Mouse (Mus musculus) kidney, postnatal 10 days (tissue): ENCODE measurements around the gene Il12rb1.
A peak's percentile ranks its signal among the peaks of the same experiment; 100 is the strongest.
"Not testable (repeated sequence)": the region's sequence is repeated elsewhere in the genome, so short reads cannot be mapped to it uniquely, and the experiment has no call there.

Source experiments
- DNase-seq: peaks from one replicate; pipeline ENCODE4 v3.0.0; 2021; ENCODE audit warnings: mixed read lengths

Il12rb1 gene

DNA sequence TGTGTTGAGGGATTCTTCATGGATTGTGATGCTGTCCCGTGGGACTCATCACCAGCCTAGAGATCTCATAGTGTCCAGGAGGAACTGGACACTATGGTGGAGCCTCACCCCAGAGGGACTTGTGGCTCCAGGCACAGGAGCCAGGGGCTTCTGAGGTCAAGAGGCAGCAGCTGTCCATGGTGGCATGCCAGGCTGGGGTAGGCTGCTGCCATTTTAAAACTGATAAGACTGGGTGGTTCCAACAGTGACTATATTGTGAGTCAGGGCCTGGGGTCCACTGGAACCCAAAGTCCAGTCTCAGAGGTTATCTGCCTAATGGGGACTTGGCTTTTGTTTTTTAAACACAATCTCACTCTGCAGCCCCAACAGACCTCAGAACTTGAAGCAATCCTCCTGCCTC lies 6.4 kb upstream of the Il12rb1 start:
- no peak for DNase-seq

DNA sequence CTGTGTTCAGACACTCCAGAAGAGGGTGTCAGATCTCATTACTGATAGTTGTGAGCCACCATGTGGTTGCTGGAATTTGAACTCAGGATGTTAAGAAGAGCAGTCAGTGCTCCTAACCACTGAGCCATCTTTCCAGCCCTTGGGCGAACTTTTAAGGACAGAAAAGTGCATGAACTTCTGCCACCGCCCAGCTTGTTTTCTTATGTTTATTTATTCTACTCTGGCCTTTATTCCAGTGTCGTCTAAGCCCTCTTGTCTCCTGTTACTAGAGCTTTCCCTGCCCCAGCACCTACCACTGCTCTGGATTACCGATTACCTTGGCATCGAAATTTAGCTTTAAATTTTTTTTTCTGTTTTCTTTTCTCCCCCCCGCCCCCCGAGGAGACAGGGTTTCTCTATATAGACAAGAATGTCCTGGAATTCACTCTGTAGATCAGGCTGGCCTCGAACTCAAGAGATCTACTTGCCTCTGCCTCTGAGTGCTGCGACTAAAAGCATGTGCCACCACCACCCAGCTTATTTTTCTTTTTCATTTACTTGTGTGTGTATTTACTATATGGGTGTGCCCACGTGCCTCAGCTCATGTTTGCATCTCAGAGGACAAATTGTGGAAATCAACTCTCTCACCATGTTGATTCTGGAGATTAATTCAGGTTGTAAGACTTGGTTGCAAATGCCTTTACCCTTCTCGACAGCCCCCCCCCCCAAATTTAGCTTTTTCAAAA lies 5.3 kb upstream of the Il12rb1 start:
- no peak for DNase-seq

DNA sequence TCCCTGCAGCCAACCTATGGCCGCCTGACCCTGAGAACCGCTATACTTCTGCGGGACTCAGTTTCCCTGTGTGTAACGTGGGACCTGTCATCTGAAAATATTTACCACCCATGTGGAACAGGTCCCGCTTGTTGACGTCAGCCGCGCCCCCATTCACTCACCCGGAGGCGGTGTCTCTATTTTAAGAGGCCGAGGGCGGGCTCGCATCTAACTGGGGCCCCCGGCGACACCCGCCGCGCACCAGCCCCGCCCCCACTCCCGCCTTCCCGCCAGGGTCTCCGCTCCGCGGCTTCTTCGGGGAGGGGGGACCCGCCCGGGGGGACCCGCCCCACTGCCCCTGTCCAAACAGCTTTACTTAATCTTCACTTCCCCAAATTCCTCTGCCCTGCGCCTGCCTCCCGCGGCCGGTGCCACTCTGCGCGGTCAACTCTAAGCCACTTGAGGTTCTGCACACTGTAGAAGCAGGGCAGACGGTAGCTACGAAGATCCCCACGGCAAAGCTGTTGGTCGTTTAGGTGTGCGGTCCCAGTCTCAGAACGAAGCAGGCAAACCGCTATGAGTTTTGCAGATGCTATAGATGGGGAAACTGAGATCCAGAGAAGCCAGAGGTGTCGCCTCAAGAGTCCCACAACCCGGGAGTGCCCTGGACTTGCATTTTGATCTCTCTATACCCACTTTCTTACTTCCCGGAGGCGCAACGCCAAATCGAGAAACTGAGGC lies 4.3 kb upstream of the Il12rb1 start:
- peak; percentile 59 for DNase-seq

DNA sequence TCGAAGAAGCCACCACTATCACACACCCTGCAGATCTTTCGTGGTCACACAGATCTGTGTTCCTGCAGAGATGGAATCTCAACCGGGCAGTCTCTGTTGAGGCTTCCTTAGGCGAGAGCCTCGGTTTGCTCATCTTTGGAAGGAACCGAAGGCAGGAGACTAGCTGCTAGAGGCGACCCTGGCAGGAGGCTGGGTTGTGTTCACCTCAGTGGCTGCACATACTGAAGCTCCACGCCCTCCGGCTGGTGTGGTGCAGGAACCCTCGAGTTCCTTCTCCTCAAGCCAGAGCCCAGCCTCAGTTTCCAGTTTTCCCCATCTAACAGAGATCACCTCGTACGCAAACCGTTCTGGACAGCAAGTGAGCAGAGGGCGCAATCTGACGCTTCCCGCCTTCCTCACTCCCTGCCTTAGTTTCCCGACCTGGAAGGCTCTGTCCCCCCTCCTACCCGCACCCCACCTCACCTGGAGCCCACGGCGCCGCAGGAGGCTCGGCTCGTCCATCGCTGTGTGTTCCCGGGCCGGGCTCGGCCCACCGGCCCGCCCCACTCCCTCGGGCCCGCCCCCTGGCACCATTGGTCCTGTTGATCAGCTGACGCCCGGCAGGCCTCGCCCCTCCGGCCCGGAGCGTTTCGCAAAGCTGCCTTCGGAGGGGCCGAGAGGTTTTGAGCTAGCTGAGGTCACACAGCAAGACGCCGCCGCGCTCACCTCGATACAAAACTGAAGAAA lies 3.6 kb upstream of the Il12rb1 start, which contains the start of gene Mast3:
Gene Mast3, minus strand, starts transcription at position 574 of the 726 bp plus-strand sequence.
- DNase-seq, result peak; percentile 94

DNA sequence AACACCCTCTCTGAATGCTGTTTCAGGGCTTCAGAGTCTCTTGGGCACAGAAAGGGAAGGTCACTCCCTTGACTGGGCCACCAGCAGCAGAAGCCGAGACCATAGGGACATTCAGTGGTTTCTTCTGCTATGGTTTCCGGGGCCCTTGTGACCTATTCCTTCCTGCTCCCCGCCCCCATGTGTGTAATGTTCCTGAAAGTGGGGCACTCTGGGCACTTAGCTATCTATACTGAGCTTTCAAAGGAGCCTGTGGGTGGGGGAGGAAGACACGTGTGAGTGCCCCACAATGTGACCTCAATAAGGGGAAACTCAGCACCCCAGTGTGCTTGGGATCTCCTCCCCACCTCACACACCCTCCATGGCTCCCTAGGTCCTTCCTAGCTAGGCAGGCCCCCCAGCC lies 1.7 kb upstream of the Il12rb1 start:
- DNase-seq, result no peak

DNA sequence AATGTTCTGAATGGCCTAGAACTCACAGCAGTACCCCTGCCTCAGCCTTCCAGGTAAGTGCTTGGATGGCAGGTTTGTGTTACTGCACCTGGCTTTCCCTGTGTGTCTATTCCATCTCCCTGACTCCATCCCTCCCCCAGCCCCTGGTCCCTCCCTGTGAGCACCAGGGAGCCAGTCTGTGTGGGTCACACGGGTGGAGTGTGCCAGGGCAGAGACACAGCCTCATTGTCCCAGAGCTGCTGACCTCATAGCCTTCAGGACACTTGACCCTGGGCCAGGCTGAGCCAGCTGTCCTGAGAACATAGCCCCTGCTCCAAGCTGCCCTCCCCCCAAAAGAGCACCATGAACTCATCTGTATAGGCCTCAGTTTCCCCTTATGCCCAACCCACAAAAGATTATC lies 945 bp upstream of the Il12rb1 start:
- DNase-seq, result no peak

DNA sequence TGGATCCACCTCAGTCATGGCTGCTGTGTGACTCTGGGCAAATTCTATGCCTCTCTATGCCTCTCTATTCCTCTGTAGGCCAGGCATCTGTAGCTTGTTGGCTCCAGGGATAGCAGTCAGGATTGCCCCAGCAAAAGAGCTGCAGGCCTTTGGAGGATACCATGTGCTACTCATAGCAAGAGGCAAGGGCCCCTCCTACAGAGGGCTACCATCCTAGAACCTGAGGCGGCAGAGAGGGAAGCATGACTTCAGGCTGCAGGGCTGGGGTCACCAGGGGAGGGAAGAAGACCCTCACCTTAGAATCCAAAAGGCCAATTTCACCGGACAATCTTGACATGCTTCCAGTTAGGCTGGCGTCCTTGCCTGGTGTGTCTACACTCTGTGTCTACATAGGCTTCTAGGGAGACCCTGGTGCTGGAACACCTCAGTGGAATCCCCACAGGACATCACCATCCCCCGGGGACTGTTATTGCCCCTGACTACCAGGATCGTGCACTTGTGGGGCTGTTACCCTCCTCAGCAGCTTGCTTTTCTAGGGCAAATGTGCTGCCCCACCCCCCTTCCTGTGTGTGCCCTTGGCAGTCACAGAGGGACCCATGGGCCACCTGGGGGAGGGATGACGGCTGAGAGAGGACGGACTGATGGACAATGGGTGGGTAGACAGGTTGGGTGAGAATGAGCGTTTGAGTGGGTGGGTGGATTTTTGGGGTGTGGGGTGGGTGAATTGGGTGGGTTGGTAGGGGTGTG lies 879 bp downstream of the Il12rb1 start:
- DNase-seq, result no peak

DNA sequence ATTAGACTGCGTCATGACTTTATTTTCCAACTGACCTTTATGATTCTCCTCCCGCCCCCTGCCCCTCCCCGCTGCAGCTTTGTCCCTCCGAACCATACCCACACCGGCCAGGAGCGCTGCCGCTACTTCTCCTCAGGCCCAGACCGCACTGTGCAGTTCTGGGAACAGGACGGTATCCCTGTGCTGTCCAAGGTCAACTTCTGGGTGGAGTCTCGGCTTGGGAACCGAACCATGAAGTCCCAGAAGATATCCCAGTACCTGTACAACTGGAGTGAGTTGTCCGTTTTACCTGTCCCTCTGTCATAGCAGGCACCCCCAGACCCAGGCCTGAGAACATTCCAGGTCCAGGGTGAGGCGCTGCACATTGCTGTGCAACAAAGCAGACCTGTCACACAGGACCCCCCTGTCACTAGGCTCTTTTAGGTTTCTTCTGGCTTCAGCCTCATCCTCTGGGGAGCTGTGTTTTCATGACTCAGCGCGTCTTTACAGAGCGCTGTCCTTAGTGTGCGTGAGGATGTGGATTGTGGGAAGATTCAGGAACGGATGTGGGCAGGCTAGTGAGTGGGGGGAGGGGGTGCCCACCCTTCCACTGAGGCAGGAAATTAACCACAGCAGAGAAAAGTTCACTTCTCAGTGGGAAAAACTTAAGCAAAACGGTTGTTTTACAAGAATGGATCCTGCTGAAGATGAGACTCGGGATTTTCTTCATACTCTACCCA lies 2.9 kb downstream of the Il12rb1 start:
- DNase-seq, result no peak

DNA sequence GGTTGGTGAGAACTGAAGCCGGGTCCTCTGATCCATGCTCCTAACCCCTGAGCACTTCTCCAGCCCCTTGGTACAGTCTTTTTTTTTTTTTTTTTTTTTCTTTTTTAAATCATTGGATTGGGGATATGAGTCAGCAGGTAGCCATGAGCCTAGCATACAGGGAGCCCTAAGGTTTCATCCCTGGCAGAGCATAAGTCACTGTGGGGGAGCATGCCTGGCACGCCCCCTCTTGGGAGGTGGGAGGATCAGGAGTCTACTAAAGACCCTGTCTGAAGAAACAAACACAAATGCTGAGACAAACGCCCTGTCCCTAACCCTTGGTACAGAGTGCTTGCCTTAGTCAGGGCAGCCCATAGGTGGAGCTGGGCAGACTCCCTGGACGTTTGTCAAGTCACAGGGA lies 3.8 kb downstream of the Il12rb1 start:
- no peak for DNase-seq

DNA sequence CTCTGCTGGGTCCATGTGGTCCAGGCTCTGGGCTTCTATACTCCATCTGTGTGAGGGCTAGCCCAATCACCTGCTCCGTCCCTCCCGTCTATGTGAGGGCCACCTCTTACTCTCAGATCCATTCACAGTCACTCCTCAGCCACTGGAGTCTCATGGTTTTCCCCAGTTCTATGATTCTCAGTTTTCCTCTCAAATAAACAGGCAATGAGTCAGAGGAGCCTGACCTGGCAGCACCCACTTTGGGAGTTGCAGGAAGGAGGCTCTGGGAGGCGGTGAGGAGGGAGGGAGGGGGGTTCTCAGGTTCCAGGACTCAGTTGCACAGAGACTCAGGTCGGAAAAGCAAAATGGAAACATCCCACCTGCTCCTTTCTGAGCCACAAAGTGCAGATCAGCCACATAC lies 4.6 kb downstream of the Il12rb1 start:
- no peak for DNase-seq

DNA sequence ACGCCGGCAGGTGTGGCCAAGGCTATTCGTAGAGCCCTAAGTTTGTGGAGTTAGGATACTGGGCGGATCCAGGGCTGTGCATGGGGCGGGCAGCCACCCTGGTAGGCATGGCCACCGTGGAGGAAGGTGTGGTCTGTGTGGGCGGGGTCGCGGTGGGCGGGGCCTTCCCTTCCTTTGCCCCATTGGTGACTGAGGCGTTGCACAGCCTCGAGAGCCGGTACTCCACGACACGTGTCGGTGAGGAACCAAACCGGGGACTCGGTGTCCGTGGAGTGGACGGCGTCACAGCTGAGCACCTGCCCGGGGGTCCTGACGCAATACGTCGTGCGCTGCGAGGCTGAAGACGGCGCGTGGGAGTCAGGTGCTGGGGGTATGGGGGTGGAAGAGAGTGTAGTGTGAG lies 8.4 kb downstream of the Il12rb1 start:
- DNase-seq, result peak; percentile 66

DNA sequence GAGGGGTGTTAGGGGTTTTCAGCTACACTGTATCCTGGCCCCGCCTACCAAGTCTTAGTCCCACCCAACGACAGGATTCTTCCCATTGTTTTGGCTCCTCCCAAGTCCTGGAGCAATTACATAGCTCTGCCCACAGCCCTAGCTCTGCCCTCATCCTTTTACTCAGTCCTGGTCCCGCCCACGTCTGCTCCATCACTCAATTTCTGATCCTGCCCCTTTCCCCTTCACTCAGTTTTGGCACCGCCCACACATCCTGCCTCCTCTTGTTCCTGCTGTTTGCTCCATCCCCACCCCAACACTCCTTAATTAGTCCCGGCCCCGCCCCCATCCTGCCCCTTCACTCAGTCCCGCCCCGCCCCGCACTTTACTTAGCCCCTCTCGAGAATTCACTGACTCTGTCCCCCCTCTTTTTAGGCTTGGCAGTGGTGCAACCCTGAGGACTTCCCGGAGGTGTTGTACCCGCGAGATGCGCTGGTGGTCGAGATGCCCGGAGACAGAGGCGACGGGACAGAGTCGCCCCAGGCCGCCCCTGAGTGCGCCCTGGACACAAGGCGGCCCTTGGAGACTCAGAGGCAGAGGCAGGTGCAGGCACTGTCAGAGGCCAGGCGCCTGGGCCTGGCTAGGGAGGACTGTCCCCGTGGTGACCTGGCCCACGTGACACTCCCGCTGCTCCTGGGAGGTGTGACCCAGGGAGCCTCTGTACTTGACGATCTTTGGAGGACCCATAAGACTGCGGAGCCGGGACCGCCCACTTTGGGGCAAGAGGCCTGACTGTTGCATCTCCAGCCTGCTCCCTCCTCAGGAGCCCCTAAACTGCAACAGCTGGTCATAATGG lies 12.1 kb downstream of the Il12rb1 start:
- peak; percentile 87 for DNase-seq

DNA sequence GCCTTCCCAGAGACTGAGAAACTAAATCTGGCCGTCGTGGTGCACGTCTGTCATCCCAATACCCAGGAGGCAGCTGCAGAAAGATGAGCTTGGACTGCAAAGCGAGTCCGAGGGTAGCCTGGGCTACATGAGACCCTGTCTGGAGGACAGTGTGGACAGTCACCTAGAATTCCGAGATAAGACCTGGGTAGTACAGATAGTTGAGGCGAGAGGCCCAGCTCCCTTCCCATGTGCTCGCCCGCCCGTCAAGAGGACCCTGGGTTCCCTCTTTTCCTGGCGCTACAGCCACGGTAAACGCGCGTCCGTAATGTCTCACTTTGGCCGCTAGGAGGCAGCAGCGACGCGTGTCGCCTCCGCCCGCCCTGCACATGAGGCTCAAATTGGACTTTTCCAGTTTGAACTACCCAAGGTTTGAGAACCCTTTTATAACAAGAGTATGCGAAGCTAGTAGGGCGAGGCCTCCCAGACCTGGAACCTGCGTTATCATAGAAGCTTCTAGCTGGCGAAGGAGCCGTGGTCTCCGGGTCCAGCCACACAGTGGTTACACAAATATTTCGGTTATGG lies 13.2 kb downstream of the Il12rb1 start:
- DNase-seq, result peak; percentile 85

DNA sequence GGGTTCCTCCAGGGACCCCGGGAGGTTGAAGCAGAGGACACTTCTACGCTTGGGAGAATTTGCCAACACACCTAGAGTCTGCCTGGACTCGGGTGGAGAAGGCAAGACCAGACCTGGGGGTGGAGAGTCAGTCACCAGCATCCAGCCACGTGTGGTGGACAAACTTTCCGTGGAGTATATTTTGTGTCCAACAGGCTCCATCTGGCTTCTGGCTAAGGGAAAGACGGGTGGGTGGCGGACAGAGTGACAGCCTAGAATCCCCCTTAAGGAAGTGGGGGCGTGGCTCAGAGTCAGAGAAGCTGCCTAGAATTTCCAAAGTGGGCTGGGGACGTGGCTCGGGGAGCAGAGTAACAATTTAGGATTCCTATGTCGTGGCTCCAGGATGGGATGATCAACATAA lies 13.7 kb downstream of the Il12rb1 start:
- peak; percentile 35 for DNase-seq

DNA sequence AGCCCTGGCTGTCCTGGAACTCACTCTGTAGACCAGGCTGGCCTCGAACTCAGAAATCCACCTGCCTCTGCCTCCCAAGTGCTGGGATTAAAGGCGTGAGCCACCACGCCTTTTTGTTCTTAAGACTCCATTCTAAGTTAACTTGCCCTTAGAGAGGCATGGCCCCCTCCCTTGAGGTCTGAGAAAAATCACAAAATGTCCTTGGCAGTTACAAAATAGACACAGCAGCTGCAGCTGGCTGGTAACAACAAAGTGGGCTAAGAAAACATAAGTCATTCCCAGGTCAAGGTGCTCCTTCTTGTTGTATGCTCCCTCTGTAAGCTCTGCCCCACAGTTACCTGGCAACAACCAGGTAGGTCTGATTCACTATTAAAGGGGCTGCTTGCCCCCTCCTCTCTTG lies 14.3 kb downstream of the Il12rb1 start:
- DNase-seq, result not testable (repeated sequence)

DNA sequence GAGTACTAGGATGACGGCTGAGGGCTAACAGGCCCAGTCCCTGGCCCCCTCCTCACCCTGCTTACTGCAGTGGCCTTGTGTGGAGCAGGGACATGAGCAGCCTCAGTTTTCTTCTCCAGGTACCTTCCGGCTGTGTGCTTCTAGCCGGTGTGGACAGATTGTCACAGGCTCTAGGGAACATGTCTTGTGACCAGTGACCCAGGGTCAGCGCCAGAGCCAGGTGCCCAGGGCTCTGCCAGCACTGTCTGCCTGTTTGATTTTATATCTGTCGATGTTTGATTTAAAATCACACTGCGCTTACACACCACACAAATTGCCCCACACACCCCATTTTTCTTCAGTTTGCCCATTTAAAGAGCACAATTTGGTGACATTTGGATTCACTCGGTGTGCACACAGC lies 15.6 kb downstream of the Il12rb1 start:
- DNase-seq, result no peak

DNA sequence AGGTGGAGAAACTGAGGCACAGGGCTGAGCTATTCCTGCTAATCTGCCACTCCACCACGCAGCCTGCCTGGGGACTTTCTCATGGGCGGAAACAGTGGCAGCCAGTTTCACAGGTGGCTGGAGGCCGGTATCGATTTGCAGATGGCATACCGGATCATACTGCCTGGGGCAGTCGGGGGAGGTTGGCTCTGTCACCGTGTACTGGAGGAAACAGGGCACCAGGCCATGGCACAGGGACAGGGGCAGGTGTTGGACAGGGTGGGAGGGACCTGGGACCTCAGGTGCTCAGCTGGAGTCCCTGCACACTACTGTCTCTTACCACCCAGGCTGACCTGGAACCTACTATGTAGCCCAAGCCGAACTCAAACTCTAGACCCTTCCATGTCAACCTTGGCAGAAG lies 17.6 kb downstream of the Il12rb1 start:
- DNase-seq, result no peak

DNA sequence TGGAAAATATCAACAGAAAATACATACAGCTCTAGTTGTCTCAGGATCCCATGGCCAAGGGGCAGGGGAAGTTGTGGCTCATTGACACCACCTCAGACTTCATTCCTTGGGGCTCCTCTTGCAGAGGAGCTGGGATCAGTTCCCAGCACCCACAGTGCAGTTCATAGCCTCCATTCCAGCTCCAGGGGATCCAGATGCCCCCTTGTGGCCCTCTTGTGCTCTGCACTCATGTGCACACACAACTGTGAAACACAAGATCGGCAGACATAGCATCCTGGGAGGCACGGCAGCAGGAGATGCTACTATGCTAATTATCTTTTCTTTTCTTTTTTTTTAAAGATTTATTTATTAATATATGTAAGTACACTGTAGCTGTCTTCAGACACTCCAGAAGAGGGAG lies 18.8 kb downstream of the Il12rb1 start:
- DNase-seq, result no peak

DNA sequence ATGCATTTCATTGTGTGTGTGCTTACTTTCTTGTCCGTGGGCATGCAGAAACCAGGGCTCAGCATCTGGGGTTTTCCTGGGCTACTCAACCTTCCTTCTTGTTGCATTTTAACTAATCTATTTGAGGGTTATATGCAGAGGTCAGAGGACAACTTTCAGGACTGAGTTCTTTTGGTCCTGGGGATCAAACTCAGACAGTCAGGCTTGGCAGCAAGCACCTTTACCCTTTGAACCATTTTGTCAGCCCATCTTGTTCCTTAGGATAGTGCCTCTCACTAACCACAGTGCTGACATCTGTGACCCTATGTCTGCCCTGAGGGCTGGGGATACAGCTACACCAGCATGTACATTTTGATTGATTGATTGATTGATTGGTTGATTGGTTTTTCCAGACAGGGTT lies 19.5 kb downstream of the Il12rb1 start:
- DNase-seq, result no peak

DNA sequence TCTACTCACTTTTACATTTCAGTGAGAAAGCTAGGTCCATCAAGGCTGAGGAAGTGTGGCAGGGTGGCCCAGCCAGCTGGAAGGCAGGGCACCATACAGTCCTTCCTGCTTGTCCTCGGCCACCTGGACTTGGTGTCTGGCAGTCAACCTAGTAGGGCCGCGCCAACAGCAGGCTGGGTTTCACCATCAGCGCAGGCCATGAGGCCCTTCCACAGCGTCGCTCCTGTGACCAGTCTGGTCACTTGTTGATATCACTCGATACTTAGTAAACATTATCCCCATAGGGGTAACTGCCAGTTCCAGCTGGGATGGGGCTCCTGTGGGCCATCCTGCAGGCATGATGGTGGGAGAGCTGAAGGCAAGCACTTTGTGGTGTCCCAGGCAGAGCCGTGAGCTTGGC lies 23.3 kb downstream of the Il12rb1 start:
- DNase-seq, result no peak

DNA sequence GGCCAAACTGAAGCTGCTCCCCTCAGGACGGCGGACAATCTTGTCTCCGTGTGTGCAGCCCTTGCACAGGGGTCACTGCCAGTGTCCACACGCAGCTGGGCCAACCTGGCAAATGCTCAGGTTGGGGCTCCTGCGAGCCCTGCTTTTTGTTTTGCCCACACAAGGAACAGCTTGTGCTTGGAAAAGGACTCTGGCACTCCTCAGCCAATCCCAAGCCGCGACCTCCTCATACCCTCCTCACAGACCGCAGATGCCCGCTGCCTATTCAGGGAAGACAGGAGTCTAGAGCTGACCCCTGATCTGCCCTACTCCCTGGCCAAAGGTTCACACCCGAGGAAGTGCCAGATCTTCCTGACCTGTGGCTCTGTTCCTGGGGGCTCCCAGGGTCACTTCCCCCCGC lies 24.1 kb downstream of the Il12rb1 start:
- DNase-seq, result no peak
